Mouse (Mus musculus): ENCODE data around the gene Gm45808.

- TF ChIP-seq FLI1 (IDR thresholded peaks at IDR 0.05; ENCODE audit: low read length): no peak
- no peak for TF ChIP-seq GATA1 (IDR thresholded peaks at IDR 0.05; ENCODE audit: borderline replicate concordance, low read length)
Measured at GRCm38 (mm10) chr7:45490822-45491221, 4.2 kb upstream of the Gm45808 start.

All from megakaryocyte, embryonic 14.5 days (primary cell).